Mouse (Mus musculus): Measurements from ENCODE around the gene Ifnab.

Ifnab gene

DNA sequence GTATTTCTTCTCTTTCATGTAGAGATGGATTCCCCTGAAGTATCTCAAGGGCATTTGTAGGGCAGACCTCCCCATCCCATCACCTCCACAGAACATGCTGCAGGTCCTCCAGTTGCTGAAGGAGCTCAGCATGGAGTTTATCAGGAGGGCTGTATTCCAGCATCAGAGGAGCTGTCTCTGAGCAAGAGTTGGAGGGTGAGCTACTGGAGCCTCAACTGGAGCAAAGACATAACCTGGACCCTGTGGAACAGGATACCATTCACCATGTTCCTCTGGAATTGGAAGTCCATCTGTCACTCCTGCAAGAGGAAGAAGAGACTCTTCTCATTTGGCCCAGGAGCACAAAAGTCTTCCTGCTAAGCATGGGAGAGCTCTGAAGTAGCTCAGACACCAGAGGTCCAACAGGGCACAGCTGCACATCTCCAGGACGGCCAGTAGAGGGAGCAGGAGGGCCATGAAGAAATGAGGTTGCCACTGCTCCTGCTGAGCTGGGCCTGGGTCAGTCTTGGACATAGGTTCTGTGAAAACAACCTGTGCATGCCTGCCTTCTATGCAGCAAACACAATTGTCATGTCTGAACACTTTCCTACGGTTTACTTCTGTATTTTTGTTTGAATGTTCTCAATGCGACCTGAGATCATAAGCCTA is 5.2 kb upstream of the Ifnab start:
- no peak for TF ChIP-seq GATA4 (IDR thresholded peaks at IDR 0.05; ENCODE audit: insufficient replicate concordance, low read length)

DNA sequence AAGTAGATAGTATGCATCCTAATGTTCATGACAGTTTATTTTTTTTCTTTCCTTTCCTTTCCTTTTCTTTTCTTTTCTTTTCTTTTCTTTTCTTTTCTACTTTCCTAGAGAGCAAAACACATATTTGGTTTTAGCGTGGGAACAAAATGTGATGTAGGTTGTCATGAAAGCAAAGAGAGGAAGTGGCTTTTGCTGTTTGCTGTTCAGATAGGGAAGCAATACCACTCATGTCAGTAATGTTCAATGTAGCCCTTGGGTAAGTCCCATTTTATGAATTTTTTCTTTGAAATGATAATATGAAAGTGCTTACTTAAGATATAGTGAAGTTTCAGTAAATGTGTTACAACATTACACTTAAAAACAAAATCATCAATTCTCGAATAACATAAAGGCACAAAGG is 2.2 kb upstream of the Ifnab start:
- TF ChIP-seq GATA4 (IDR thresholded peaks at IDR 0.05; ENCODE audit: insufficient replicate concordance, low read length) = no peak

DNA sequence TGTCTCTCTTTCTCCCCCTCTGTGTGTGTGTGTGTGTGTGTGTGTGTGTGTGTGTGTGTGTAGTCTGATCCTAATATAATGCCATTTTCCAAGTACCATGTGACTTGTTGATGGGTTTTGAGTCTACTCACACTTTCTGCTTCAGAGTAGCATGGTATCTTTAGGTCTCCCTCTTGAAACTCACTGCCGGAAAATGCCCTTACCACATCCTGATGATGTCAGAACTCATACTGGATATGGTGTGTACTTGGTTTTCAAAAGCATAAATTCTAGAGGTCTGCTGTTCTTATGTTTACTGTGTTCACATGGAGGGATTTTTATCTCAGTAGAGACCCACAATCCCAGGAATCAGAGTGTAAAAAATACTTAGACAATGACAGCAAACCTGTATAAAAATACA is 1.4 kb upstream of the Ifnab start:
- TF ChIP-seq GATA4 (IDR thresholded peaks at IDR 0.05; ENCODE audit: insufficient replicate concordance, low read length) = no peak

DNA sequence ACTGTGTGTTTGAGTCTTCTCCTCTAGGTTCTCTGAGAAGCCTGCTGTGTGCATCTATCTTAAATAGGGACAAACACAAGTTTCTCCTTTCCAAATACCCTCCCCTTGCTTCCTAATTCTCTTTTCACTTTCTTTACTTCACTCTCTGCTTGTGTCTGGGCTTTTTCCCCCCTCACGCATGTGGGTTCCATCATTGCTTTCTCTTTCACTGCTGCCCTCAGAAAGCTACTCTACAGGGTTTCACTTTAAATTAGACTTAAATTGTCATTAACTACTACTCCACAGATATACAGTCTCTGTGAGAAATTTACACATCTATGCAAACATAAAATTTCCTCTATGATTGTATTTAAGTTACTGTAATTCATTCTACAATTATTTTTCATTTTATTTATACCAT is 7.3 kb downstream of the Ifnab start, which contains the start of gene Ifna2:
Ifna2 (minus strand) TSS at position 101 of the 400 bp plus-strand sequence.
- TF ChIP-seq GATA4 (IDR thresholded peaks at IDR 0.05; ENCODE audit: insufficient replicate concordance, low read length) = no peak

DNA sequence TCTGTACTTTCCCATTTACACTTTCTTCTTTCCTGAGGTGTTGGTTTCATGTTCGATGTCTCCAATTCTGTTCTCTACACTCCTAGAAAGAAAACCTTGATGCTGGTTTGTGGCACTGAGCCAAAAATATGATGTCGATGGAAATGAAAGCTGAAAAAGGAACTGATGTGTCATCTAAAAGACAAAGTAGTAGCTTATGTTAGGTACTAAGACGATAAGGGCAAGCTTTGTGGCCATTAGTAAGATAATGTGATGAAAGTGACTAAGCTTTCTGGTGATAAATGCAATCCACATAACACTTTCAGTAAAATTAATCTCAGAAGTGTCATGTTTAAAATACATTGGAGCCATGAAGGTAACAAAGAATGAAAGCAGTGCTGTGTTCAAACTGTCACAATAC is 9.8 kb downstream of the Ifnab start:
- TF ChIP-seq GATA4 (IDR thresholded peaks at IDR 0.05; ENCODE audit: insufficient replicate concordance, low read length) = no peak

DNA sequence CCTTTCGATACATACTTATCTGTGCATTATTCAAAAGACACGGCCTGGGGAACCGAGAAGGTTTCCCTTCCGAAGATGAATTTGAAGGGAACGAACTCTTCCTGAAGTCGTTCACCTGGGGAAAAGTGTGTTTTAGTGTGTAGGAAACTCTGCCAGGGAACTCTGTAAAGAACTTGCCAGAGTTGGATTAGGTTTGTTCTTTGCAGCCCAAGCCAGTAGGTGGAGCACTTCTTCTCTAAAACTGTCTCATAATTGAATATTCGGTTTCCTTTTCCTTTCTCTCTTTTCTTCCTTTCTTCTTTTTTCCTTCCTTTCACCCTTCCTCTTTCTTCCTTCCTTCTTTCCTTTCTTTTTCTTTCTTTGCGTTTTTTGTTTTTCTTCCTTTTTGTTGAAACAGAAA is 10.8 kb downstream of the Ifnab start:
- no peak for TF ChIP-seq GATA4 (IDR thresholded peaks at IDR 0.05; ENCODE audit: insufficient replicate concordance, low read length)

DNA sequence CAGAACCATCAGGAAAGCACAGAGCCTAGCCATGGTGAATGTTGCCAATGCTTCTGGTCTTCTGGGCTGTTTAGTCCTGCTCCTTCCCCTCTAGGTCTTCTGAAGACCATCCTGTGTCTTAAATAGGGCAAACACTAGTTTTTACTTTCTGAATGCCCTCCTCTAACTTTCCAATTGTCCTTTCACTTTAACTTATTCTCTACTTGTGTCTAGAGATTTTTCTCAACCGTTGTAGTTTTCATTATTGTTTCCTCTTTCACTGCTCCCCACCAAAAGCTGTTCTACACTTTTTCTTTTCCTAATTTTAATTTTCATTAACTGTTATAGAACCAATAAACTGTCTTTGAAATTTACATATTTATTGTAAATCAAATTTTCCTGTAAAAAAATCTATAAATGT is 14.3 kb downstream of the Ifnab start, which contains the start of gene Ifna16:
Ifna16 (minus strand) TSS at position 101 of the 400 bp plus-strand sequence.
- TF ChIP-seq GATA4 (IDR thresholded peaks at IDR 0.05; ENCODE audit: insufficient replicate concordance, low read length) = no peak

DNA sequence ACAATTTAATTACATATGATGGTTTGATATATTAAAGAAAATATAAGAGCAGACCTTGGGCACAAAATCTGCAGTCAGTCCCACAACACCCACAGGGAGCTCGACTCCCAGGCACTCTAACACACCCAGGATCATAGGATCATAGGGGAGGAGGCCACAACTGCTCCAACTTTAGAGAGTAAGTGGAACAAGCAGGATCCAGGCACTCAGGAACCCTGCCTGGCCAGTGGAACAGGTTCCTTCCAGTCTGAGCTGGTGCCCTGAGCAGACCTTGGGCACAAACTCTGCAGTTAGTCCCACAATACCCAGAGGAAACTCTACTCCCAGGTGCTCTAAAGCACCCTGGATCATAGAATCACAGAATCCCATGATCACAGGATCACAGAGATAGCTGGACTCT is 35.7 kb downstream of the Ifnab start:
- TF ChIP-seq GATA4 (IDR thresholded peaks at IDR 0.05; ENCODE audit: insufficient replicate concordance, low read length) = no peak

DNA sequence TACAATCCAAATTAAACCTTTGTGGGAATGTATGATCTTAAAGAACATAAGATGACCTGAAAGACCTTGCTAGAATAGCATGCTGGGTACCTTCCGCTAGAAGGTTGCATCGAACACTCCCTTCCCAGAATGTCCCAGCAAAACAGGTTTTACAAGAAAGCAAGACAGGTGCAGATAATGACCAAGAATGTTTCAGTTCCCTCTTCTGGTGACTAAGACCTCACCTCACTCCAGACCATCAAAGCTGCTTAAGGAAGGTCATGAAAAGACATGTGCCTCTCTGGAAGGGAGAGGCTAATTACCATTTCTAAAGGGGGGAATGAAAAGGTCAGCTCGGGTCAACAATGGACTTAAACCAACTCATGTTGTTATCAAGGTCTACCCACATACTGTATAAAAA is 37.5 kb downstream of the Ifnab start:
- TF ChIP-seq GATA4 (IDR thresholded peaks at IDR 0.05; ENCODE audit: insufficient replicate concordance, low read length) = no peak

DNA sequence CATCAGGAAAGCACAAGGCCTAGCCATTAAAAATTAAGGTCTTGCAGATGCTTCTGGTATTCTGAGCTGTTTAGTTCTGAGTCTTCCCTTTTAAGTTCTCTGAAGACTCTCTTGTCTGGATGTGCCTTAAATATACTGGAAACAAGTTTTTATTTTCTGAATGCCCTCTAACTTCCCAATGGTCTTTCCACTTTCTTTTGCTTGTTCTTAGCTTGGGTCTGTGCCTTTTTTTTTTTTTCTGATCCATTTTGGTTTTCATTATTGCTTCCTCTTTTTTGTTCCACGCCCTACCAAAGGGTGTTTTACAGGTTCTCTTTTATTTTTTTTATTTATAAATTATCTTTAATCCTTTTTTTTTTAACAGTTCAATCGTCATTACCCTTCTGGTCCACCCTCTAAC is 46.8 kb downstream of the Ifnab start, which contains the start of gene Ifna13:
Ifna13 (minus strand) TSS at position 101 of the 400 bp plus-strand sequence.
- TF ChIP-seq GATA4 (IDR thresholded peaks at IDR 0.05; ENCODE audit: insufficient replicate concordance, low read length) = no peak

DNA sequence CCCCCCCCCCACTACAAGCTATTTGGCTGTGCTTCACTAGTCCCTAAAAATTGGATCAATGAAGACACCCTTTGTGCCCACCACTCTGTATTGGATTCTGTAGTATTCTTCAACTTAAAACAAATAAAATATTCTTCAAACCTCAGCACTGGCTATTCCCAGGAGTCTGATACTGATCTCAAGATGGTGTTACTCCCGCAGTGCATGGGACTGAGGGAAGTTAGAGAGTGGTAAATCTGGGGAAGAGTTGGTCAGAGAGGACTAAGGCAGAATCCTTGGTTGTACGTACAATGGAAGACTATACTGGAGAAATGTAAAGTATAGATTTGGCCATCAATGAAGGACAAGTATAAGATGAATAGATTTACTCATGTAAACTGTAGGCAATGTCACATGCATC is 48.6 kb downstream of the Ifnab start:
- TF ChIP-seq GATA4 (IDR thresholded peaks at IDR 0.05; ENCODE audit: insufficient replicate concordance, low read length) = no peak

DNA sequence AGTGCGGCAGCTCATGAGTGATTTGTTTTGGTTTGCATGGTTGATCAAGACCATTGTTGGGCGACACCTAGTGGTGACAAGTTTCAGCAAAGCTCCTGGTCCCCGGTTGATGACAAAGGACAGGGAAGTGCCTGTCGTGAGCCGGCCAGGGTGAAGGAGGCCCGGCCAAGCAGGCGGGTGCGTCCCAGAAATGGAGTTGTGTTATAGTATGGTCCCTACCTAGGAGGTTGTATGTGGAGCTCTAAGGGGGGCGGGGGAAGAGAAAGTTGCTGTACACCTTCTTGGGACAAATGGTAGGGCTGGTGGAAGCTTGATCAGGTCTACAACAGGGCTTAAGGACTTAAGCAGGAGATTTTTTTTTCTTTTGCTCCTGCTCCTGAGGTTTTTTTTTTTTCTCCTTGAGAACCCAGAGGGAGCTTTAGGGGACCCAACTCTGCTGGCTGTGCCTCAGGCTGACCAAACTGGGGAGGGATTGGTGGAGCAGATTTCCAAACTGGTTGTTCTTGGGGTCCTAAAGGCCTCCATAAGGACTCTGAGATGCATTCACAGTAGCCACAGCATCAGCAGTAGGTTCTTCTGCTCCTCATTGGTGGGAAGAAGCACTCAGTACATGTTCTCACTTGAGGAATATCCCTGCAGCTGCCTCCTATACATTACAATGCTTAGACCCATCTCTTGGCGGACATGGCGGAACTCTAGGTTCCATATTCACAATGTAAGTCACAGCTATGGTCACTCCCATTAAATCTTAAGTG is 49.9 kb downstream of the Ifnab start:
- peak; percentile 9; the same call in 1 of the 2 replicates for TF ChIP-seq GATA4 (IDR thresholded peaks at IDR 0.05; ENCODE audit: insufficient replicate concordance, low read length)

DNA sequence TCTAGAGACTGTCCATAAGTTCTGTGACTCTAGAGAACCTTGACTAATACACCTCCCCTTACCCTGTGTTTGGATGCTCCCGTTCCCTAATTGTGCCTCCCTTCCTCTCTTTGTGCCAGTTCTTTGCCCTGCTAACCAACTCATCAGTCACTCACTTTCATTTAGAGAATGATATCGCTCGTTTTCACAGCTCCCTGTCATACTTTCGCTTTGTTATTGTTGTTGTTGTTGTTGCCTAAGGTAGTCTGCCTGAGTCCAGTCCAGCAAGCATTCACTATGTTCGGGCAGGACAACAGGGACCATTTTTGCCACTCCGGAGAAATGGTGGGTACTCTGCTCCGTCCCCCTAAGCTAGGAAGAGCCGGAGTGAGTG is 50.5 kb downstream of the Ifnab start:
- no peak for TF ChIP-seq GATA4 (IDR thresholded peaks at IDR 0.05; ENCODE audit: insufficient replicate concordance, low read length)
